Mouse (Mus musculus) cerebellum, adult 2 months (tissue): ENCODE measurements around the gene Kif11. TPM values are rescaled to one million over a fixed set of nuclear protein-coding genes. Genes with fewer than 3 reads are reported as not detected.

Experiments
- DNase-seq, 2 experiments: peaks; one replicate each; pipeline ENCODE4 v3.0.0; 2021
- H3K27ac ChIP-seq: fragments of 200-500 bp; 2 replicates; pipeline ENCODE4 v1.5.1; 2012; ENCODE audit warnings: low read length, control low read depth, inconsistent platforms; ENCODE audit not compliant: insufficient read depth
- H3K27me3 ChIP-seq: fragments of 200-500 bp; 2 replicates; pipeline ENCODE4 v1.6.1; 2012; ENCODE audit warnings: inconsistent platforms, mild to moderate bottlenecking, low read length, moderate library complexity; ENCODE audit not compliant: control insufficient read depth, insufficient read depth
- H3K4me1 ChIP-seq: fragments of 200-500 bp; 2 replicates; pipeline ENCODE4 v1.6.1; 2011; ENCODE audit warnings: low read length; ENCODE audit not compliant: control insufficient read depth, insufficient read depth
- H3K4me3 ChIP-seq: fragments of 200-500 bp; replicated peaks from 2 replicates; pipeline ENCODE3; 2011; ENCODE audit warnings: mild to moderate bottlenecking, low read depth, low read length, control low read depth; ENCODE audit not compliant: insufficient read depth
- CTCF ChIP-seq: fragments of 200-500 bp; IDR thresholded peaks from 2 replicates; pipeline ENCODE4 v1.5.1; 2011; ENCODE audit warnings: low read depth, mild to moderate bottlenecking, control low read depth, low read length, moderate library complexity, borderline replicate concordance; ENCODE audit not compliant: insufficient read depth
- POLR2A ChIP-seq: fragments of 200-500 bp; IDR thresholded peaks from 2 replicates; pipeline ENCODE4 v1.6.1; 2011; ENCODE audit warnings: low read length, control low read depth, borderline replicate concordance; ENCODE audit not compliant: insufficient read depth
- WGBS: fragments of 180-500 bp; shearing (Covaris S2); methylation state at CpG from one replicate; pipeline ENCODE4 v1.1.7; 2018; 5-methylcytosine and 5-hydroxymethylcytosine counted together
- polyA plus RNA-seq: library from polyadenylated mRNA; depleted of rRNA; stranded (reverse); fragments of >200 nt; gene quantifications from 2 replicates; pipeline ENCODE4 v1.2.3, GENCODE M21; 2012; rRNA removed

Gene Kif11
- polyA plus RNA-seq, 1 experiment = 0.49 TPM

- H3K27ac ChIP-seq = no peak overlapping the region
- no peak for TF ChIP-seq POLR2A
- no peak for TF ChIP-seq CTCF
- H3K4me1 ChIP-seq = no peaks in the 10 kb centered on the region
- 84% methylated on average over 3 of the region's 3 CpGs for WGBS
- no peak for DNase-seq
- no peaks in the 10 kb centered on the region for H3K27me3 ChIP-seq
- no peak overlapping the region for H3K4me3 ChIP-seq
These were observed 90.2 kb downstream of the Kif11 start for GRCm38 (mm10) chr19:37466403-37466802.

- WGBS = 81% methylated on average over 5 of the region's 5 CpGs
- Histone ChIP-seq H3K27me3 (no peaks in the 10 kb centered on the region), H3K4me1 (no peaks in the 10 kb centered on the region), H3K4me3 (no peak overlapping the region), H3K27ac (no peak overlapping the region)
- DNase-seq = no peak
- TF ChIP-seq CTCF (no peak), POLR2A (no peak)
These were observed 90.8 kb downstream of the Kif11 start for GRCm38 (mm10) chr19:37466978-37467377.

- WGBS = 79% methylated on average over 6 of the region's 6 CpGs
- TF ChIP-seq CTCF = no peak
- TF ChIP-seq POLR2A = no peak
- no peak for DNase-seq
- Histone ChIP-seq H3K4me3 (no peak overlapping the region), H3K27ac (no peak overlapping the region), H3K27me3 (no peaks in the 10 kb centered on the region), H3K4me1 (no peaks in the 10 kb centered on the region)
These were observed 92.8 kb downstream of the Kif11 start for GRCm38 (mm10) chr19:37468841-37469566.

Other genes starting within 250 kb of the Kif11 start
- gene March5, start 168.9 kb upstream of the Kif11 start, polyA plus RNA-seq = 67.2 and 67.7 TPM in 2 replicates
- 41.5 and 41.6 TPM in 2 replicates for gene Cpeb3, start 167.8 kb upstream of the Kif11 start, polyA plus RNA-seq
- 33.7 and 39.6 TPM in 2 replicates for gene Ide, start 38.6 kb upstream of the Kif11 start, polyA plus RNA-seq
- gene Hhex, start 58.4 kb downstream of the Kif11 start, polyA plus RNA-seq = 1.7 and 1.9 TPM in 2 replicates
- gene Exoc6, start 174.0 kb downstream of the Kif11 start, polyA plus RNA-seq = 12.8 and 13.1 TPM in 2 replicates